Mouse (Mus musculus): ENCODE measurements at regions not wholly inside any gene's neighbourhood (a gene's known extent, or its start where the extent isn't known, plus 50 kb on each side); places are given as distances from the start of the nearest gene placed in this dataset.

DNA sequence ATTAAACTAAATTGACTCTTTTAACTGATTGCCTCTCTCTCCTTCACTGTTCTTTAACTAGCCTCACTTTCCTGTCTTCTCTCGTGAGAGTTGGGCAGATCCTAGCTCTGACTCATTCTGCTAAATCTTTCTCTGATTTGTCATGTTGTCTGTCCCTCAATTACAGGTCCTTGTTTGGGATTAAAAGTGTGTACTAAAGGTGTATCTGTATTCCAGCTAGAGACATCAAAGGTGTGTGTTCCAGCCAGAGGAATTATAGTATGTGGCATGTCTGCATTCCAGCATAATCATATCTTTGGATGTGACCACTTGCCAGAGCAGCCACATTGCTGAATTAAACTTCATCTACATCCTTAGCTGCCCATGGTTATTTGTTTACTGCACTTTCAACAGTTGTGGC, 167.5 kb upstream of the Fam83b start:
- no peak overlapping the region for H3K9ac ChIP-seq (replicated peaks; ENCODE audit: low read length)
- H3K4me3 ChIP-seq (ENCODE audit: low read length), result no peak overlapping the region
- H3K4me2 ChIP-seq (ENCODE audit: low read depth, low read length), result no peak overlapping the region
- no peak overlapping the region for H3K27ac ChIP-seq
- H3K4me1 ChIP-seq (ENCODE audit: insufficient read depth, low read length), result no peaks in the 10 kb centered on the region
- TF ChIP-seq CTCF (IDR thresholded peaks at IDR 0.05; ENCODE audit: low read depth), result no peak
- H3K27me3 ChIP-seq (ENCODE audit: insufficient read depth, low read length), result no peaks in the 10 kb centered on the region
- DNase-seq (ENCODE audit: low spot score), result no peak
- H3K36me3 ChIP-seq (ENCODE audit: insufficient read depth, low read length), result no peaks in the 10 kb centered on the region
- H3K9me3 ChIP-seq (ENCODE audit: low read length), result no peaks in the 10 kb centered on the region
- ATAC-seq, result no peak
- WGBS, result 74% methylated on average over 1 of the region's 1 CpGs

DNA sequence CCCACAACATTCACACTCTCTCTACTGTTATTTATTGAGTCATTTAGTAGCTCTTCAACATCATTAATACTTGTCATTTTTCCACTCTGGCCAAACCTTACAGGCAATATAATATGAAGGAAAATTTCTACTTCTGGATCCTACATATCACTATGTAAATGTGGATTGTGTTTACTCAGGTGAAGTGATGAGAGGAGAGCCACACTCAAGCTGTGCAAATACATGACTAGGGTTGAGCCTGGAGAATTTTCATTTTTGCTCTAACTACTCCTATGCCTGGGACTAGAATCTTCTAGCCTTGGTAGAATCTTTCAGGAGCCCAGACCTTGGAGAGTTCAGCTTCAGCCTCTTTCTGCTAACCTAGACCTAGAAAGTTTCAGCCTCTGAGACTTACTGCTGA, 166.9 kb upstream of the Fam83b start:
- DNase-seq (ENCODE audit: low spot score) (no peak), ATAC-seq (no peak)
- no peak overlapping the region for H3K9ac ChIP-seq (replicated peaks; ENCODE audit: low read length)
- H3K36me3 ChIP-seq (ENCODE audit: insufficient read depth, low read length), result no peaks in the 10 kb centered on the region
- no peak overlapping the region for H3K27ac ChIP-seq
- H3K4me3 ChIP-seq (ENCODE audit: low read length), result no peak overlapping the region
- H3K9me3 ChIP-seq (ENCODE audit: low read length), result no peaks in the 10 kb centered on the region
- H3K4me2 ChIP-seq (ENCODE audit: low read depth, low read length), result no peak overlapping the region
- no peak for TF ChIP-seq CTCF (IDR thresholded peaks at IDR 0.05; ENCODE audit: low read depth)
- no peaks in the 10 kb centered on the region for H3K4me1 ChIP-seq (ENCODE audit: insufficient read depth, low read length)
- no peaks in the 10 kb centered on the region for H3K27me3 ChIP-seq (ENCODE audit: insufficient read depth, low read length)

DNA sequence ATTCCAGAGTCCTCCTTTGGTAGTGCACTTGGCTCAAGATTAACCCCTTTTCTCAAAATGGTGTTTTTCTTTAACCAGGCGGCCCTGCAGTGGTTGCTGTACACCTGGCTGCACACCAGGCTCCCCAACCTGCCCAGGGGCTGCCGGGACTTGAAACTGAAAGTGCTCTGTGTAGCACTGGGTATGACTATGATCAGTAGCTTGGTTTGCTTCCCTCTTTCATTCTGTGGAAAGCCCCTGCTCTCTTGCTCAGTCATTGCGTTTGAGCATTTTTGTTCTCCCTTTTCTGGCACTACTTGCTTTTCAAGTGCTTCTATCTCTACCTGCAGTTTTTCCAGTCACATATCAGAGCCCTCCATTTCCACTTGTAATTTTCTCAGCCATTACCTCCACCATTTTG, 156.0 kb upstream of the Fam83b start:
- ATAC-seq (no peak), DNase-seq (ENCODE audit: low spot score) (no peak)
- no peaks in the 10 kb centered on the region for H3K27me3 ChIP-seq (ENCODE audit: insufficient read depth, low read length)
- H3K4me2 ChIP-seq (ENCODE audit: low read depth, low read length), result no peak overlapping the region
- H3K27ac ChIP-seq, result no peak overlapping the region
- no peak overlapping the region for H3K9ac ChIP-seq (replicated peaks; ENCODE audit: low read length)
- no peak for TF ChIP-seq CTCF (IDR thresholded peaks at IDR 0.05; ENCODE audit: low read depth)
- no peak overlapping the region for H3K4me3 ChIP-seq (ENCODE audit: low read length)
- no peaks in the 10 kb centered on the region for H3K9me3 ChIP-seq (ENCODE audit: low read length)
- no peaks in the 10 kb centered on the region for H3K36me3 ChIP-seq (ENCODE audit: insufficient read depth, low read length)
- 76% methylated on average over 3 of the region's 3 CpGs for WGBS
- H3K4me1 ChIP-seq (ENCODE audit: insufficient read depth, low read length), result no peaks in the 10 kb centered on the region

DNA sequence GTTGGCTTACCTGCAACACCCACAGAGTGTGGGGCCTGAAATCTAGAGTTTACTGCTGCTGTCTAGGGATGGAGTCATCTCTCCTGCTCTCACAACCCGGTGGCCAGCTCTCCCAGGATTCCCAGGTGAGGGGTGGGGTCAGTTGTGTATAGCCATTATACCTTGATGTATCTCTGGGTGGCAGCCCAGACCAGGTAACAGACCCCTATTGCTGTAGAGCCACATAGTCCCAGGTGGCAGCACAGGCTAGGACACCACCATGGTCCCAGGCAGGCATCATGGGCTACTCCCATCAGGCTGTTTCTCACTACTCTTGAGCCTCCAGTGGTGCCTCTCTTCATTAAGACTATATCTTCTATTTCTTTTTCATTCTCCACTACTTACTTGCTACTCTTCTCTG, 148.9 kb upstream of the Fam83b start:
- Histone ChIP-seq H3K4me3 (ENCODE audit: low read length) (no peak overlapping the region), H3K9ac (replicated peaks; ENCODE audit: low read length) (no peak overlapping the region), H3K4me1 (ENCODE audit: insufficient read depth, low read length) (no peaks in the 10 kb centered on the region), H3K27me3 (ENCODE audit: insufficient read depth, low read length) (no peaks in the 10 kb centered on the region), H3K36me3 (ENCODE audit: insufficient read depth, low read length) (no peaks in the 10 kb centered on the region), H3K27ac (no peak overlapping the region), H3K9me3 (ENCODE audit: low read length) (no peaks in the 10 kb centered on the region), H3K4me2 (ENCODE audit: low read depth, low read length) (no peak overlapping the region)
- DNase-seq (ENCODE audit: low spot score) (no peak), ATAC-seq (no peak)
- no peak for TF ChIP-seq CTCF (IDR thresholded peaks at IDR 0.05; ENCODE audit: low read depth)
- 81% methylated on average over 1 of the region's 1 CpGs for WGBS

DNA sequence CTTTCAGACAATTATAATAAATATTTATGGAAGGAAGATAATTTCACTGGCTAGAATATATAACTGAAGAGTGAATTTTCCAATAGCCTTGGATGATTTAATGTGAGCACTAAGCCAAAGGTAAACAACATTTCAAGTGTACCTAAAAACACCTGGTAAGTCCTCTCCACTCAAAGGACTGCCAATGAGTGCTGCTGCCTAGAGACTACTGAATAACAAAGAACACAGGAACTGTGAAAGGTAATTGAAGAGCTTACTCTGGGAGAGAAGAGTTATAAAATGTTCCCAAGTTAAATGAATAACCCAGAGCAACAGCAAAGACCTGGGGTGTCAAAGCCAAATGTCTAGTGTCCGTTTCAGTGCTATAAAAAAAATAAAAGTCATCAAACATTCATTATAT, 139.5 kb upstream of the Fam83b start:
- ATAC-seq (no peak), DNase-seq (ENCODE audit: low spot score) (no peak)
- Histone ChIP-seq H3K9ac (replicated peaks; ENCODE audit: low read length) (no peak overlapping the region), H3K9me3 (ENCODE audit: low read length) (no peaks in the 10 kb centered on the region), H3K4me2 (ENCODE audit: low read depth, low read length) (no peak overlapping the region), H3K4me1 (ENCODE audit: insufficient read depth, low read length) (no peaks in the 10 kb centered on the region), H3K36me3 (ENCODE audit: insufficient read depth, low read length) (no peaks in the 10 kb centered on the region), H3K27me3 (ENCODE audit: insufficient read depth, low read length) (no peaks in the 10 kb centered on the region), H3K4me3 (ENCODE audit: low read length) (no peak overlapping the region), H3K27ac (no peak overlapping the region)
- WGBS, result 44% methylated on average over 1 of the region's 1 CpGs
- no peak for TF ChIP-seq CTCF (IDR thresholded peaks at IDR 0.05; ENCODE audit: low read depth)

DNA sequence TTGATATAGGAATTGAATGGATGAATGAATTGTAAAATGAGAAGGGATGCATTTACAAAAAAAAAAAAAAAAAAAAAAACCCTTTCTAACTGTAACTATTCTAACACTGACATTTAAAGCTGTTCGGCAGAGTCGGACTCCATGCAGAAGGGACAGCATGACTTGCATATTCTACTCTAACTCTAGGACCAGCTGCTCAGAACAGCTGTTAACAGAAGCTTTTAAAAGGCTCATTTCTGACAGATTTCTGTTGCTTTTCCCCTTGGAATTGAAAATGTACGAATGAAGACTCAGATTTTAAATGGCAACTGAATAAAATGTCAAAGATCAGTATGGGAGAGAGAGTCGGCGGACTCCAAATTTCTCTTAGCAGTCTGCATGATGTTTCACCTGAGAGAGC, 138.9 kb upstream of the Fam83b start:
- ATAC-seq, result no peak
- H3K9ac ChIP-seq (replicated peaks; ENCODE audit: low read length), result no peak overlapping the region
- H3K9me3 ChIP-seq (ENCODE audit: low read length), result no peaks in the 10 kb centered on the region
- no peak overlapping the region for H3K27ac ChIP-seq
- no peak overlapping the region for H3K4me2 ChIP-seq (ENCODE audit: low read depth, low read length)
- 67% methylated on average over 5 of the region's 5 CpGs for WGBS
- H3K4me1 ChIP-seq (ENCODE audit: insufficient read depth, low read length), result no peaks in the 10 kb centered on the region
- H3K36me3 ChIP-seq (ENCODE audit: insufficient read depth, low read length), result no peaks in the 10 kb centered on the region
- H3K4me3 ChIP-seq (ENCODE audit: low read length), result no peak overlapping the region
- peak; percentile 4 for DNase-seq (ENCODE audit: low spot score)
- no peak for TF ChIP-seq CTCF (IDR thresholded peaks at IDR 0.05; ENCODE audit: low read depth)
- no peaks in the 10 kb centered on the region for H3K27me3 ChIP-seq (ENCODE audit: insufficient read depth, low read length)

DNA sequence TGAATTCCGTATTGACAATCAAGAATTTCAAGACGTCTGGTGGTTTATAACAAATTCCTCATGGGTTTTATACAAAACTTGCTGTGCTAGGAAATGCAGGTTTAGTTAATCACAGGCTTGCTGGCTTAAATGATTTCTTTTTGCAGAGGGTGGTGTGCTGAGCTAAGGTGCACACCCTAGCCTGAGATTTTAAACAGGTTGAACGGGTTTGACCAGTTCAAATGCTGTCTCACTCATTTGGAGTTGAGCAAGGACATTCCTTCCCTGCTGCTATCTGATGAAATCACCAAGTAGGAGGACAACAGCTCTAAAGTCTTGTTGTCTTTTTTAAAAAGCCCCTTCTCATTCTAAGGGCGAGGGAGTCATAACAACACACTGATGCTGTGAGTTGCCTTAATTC, 128.6 kb upstream of the Fam83b start:
- WGBS, result 74% methylated on average over 4 of the region's 4 CpGs
- ATAC-seq, result no peak
- Histone ChIP-seq H3K27me3 (ENCODE audit: insufficient read depth, low read length) (no peaks in the 10 kb centered on the region), H3K9ac (replicated peaks; ENCODE audit: low read length) (no peak overlapping the region), H3K4me3 (ENCODE audit: low read length) (no peak overlapping the region), H3K4me1 (ENCODE audit: insufficient read depth, low read length) (no peaks in the 10 kb centered on the region), H3K4me2 (ENCODE audit: low read depth, low read length) (no peak overlapping the region), H3K9me3 (ENCODE audit: low read length) (no peaks in the 10 kb centered on the region), H3K27ac (no peak overlapping the region), H3K36me3 (ENCODE audit: insufficient read depth, low read length) (no peaks in the 10 kb centered on the region)
- no peak for TF ChIP-seq CTCF (IDR thresholded peaks at IDR 0.05; ENCODE audit: low read depth)
- no peak for DNase-seq (ENCODE audit: low spot score)
